Mouse (Mus musculus) liver, embryonic 14.5 days (tissue): ENCODE measurements around the gene 4933417A18Rik. TPM values are rescaled to one million over a fixed set of nuclear protein-coding genes. Genes with fewer than 3 reads are reported as not detected.
"Not testable (repeated sequence)": the region's sequence is repeated elsewhere in the genome, so short reads cannot be mapped to it uniquely, and the experiment has no call there.

Experiments
- ATAC-seq: fragments of 200-750 bp; cut with Nextera tagmentation; 2 replicates; pipeline ENCODE4 v1.8.0; 2017; ENCODE audit warnings: moderate number of reproducible peaks, mild to moderate bottlenecking, moderate library complexity; ENCODE audit not compliant: insufficient read depth
- DNase-seq, 3 experiments: peaks; one replicate each; pipeline ENCODE4 v3.0.0-alpha.2; 2012 to 2013; ENCODE audit warnings: low read depth in 3 of 3, low spot score in 3 of 3
- H3K27ac ChIP-seq: fragments of 300-500 bp; sonication (generic); 2 replicates; pipeline ENCODE4 v1.5.1; 2014; ENCODE audit warnings: moderate library complexity, mild to moderate bottlenecking, control low read depth, inconsistent platforms
- H3K27me3 ChIP-seq: fragments of 300-500 bp; sonication (generic); 2 replicates; pipeline ENCODE4 v1.6.1; 2014; ENCODE audit warnings: mild to moderate bottlenecking, low read length, moderate library complexity; ENCODE audit not compliant: control insufficient read depth, insufficient read depth
- H3K36me3 ChIP-seq: fragments of 300-500 bp; sonication (generic); replicated peaks from 2 replicates; pipeline ENCODE4 v1.6.1; 2014; ENCODE audit warnings: low read depth; ENCODE audit not compliant: control insufficient read depth, insufficient read depth
- H3K4me1 ChIP-seq, 2 experiments: fragments of 200-500 bp in 1 of 2; fragments of 300-500 bp in 1 of 2; sonication (generic) in 1 of 2; replicated peaks; 2 replicates each; pipeline ENCODE4 v1.6.1; 2012 to 2014; ENCODE audit warnings: antibody characterized with exemption in 1 of 2, inconsistent platforms in 1 of 2, low read length in 1 of 2; ENCODE audit not compliant: control insufficient read depth in 2 of 2, insufficient read depth in 2 of 2
- H3K4me2 ChIP-seq: fragments of 300-500 bp; sonication (generic); 2 replicates; pipeline ENCODE4 v1.6.1; 2014; ENCODE audit warnings: low read depth, mild to moderate bottlenecking, control low read depth, moderate library complexity
- H3K4me3 ChIP-seq, 2 experiments: fragments of 200-500 bp in 1 of 2; fragments of 300-500 bp in 1 of 2; sonication (generic) in 1 of 2; 2 replicates each; pipeline ENCODE4 v1.5.1; 2012 to 2014; ENCODE audit warnings: low read depth in 2 of 2, low read length in 2 of 2, mild to moderate bottlenecking in 2 of 2, control low read depth in 1 of 2, inconsistent platforms in 1 of 2, moderate library complexity in 1 of 2; ENCODE audit not compliant: insufficient read depth in 1 of 2
- H3K9ac ChIP-seq: fragments of 300-500 bp; sonication (generic); replicated peaks from 2 replicates; pipeline ENCODE4 v1.6.1; 2014; ENCODE audit warnings: mild to moderate bottlenecking, control low read depth, moderate library complexity
- H3K9me3 ChIP-seq: fragments of 300-500 bp; sonication (generic); 2 replicates; pipeline ENCODE4 v1.6.1; 2016; ENCODE audit warnings: low read length, mixed read lengths; ENCODE audit not compliant: control insufficient read depth
- CTCF ChIP-seq: IDR thresholded peaks from 2 replicates; pipeline ENCODE4 v1.5.1; 2016; ENCODE audit warnings: antibody characterized with exemption, low read depth, control low read depth
- EP300 ChIP-seq: IDR thresholded peaks from 2 replicates; pipeline ENCODE4 v1.6.1; 2016; ENCODE audit warnings: antibody characterized with exemption, low read depth
- WGBS: fragments of 180-500 bp; shearing (Covaris S2); extraction: QIAGEN DNeasy Blood & Tissue Kit; methylation state at CpG from one replicate; pipeline ENCODE4 v1.1.7; 2014; ENCODE audit not compliant: insufficient replicate concordance; 5-methylcytosine and 5-hydroxymethylcytosine counted together
- polyA plus RNA-seq, 2 experiments: library from polyadenylated mRNA; depleted of rRNA in 1 of 2; stranded (reverse) in 1 of 2; unstranded in 1 of 2; fragments of >200 nt; fragmentation: Nextera tagmentation in 1 of 2; extraction: Ambion mirVana in 1 of 2; gene quantifications; 2 replicates each; pipeline versions ENCODE4 v1.2.1 to v1.2.3; 2012 to 2014

Gene 4933417A18Rik
- not detected in 2 replicates for polyA plus RNA-seq (2012; rRNA removed)
- not detected in 2 replicates for polyA plus RNA-seq (2014; fragmentation: Nextera tagmentation; extraction: Ambion mirVana)

DNA sequence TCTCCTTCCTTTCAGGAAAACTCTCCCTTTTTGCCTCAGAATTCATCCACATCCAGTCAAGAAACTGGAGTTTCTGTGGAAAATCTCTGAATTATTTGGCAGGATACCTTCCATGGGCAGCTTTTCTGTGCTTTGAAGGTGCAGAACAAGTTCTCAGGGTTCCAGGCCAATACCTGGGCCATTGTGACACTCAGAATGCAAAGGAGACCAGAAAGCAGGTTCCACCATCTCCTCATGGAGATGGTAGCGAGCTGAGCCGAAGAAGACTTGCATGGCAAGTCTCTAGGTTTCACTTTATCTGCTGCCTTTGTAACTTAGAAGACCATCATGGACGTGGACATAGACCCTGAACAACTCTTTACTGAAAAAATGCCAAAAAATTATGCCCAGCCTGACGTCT lies at the start of gene 4933417A18Rik, which contains the start of gene Fam217a:
4933417A18Rik (plus strand) TSS at position 200 of the 400 bp plus-strand sequence.
Fam217a (minus strand) TSS at position 101 of the 400 bp plus-strand sequence.
- Histone ChIP-seq H3K4me3 (no peak within 1 kb of the TSS), H3K27me3 (no peaks in the 10 kb centered on the region), H3K4me2 (no peak within 1 kb of the TSS), H3K9ac (no peak within 1 kb of the TSS), H3K4me1 (no peaks in the 10 kb centered on the region), H3K36me3 (no peaks in the 10 kb centered on the region), H3K9me3 (no peaks in the 10 kb centered on the region), H3K27ac (no peak within 1 kb of the TSS)
- ATAC-seq (no peak), DNase-seq (no peak)
- TF ChIP-seq CTCF, result no peak
- TF ChIP-seq EP300, result no peak
- whole genome bisulfite sequencing, result 50% methylated on average over 4 of the region's 4 CpGs

DNA sequence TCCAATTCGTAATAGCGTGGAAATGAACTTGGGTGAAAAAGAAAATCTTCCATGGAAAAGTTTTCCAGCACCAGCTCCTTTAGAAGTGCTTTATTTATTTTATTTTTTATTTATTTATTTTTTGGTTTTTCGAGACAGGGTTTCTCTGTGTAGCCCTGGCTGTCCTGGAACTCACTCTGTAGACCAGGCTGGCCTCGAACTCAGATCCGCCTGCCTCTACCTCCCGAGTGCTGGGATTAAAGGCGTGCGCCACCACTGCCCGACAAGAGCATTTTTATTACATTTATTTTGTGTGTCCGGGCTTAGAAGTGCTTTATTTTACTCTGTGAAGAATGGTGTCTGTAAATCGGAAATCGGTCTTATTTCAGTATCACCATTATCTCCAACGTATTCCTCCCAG lies 49.5 kb upstream of the 4933417A18Rik start:
- Histone ChIP-seq H3K9ac (peak overlapping the region; percentile 86), H3K4me1 (peaks cover 16 to 18% of the 10 kb centered on the region in 2 experiments), H3K27ac (peak overlapping the region; percentile 87), H3K4me3 (peak overlapping the region; percentile 79 to 91), H3K4me2 (peak overlapping the region; percentile 91)
- ATAC-seq, H3K27me3 ChIP-seq, H3K9me3 ChIP-seq, H3K36me3 ChIP-seq, DNase-seq: not testable (repeated sequence)
- WGBS, result 20% methylated on average over 13 of the region's 13 CpGs

DNA sequence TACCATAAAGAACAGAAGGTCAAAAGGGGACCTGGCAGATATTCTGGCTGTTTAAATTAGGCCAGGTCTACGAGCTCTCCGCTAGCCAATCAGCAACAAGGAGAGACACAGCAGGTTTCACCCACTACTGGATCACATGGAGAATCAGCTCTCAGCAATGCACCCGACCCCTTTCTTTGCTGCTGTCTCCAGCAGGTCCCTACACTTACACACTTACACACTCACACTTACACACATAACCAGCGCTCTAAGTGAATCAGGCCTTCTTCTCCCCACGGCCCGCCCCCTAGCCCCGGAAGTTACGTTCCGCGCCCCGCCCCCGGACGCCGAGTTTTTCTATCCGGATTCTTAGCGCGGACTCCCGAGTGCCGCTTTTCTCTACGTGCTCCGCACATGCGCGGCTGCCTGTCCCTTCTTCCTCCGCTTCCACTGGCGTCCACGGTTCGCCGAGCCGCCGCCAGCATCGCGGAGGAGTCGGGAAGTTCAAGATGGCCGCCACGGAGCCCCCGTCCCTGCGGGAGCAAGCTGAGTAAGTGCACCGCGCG lies 49.0 kb upstream of the 4933417A18Rik start, which contains the start of gene Prpf4b:
Prpf4b (plus strand) TSS at position 137 of the 545 bp plus-strand sequence.
- Histone ChIP-seq H3K4me3 (peak within 1 kb of the TSS; percentile 79 to 91), H3K9me3 (no peaks in the 10 kb centered on the region), H3K4me1 (peaks cover 16 to 18% of the 10 kb centered on the region in 2 experiments), H3K4me2 (peak within 1 kb of the TSS; percentile 91), H3K27ac (peak within 1 kb of the TSS; percentile 87), H3K9ac (peak within 1 kb of the TSS; percentile 86), H3K36me3 (peaks cover 3% of the 10 kb centered on the region; the same call in 1 of the 2 replicates), H3K27me3 (no peaks in the 10 kb centered on the region)
- under 1% methylated on average over 40 of the region's 40 CpGs for WGBS
- TF ChIP-seq EP300 (no peak), CTCF (no peak)
- peak; percentile 71 for ATAC-seq
- peak; percentile 79 to 86 (median 80) for DNase-seq

DNA sequence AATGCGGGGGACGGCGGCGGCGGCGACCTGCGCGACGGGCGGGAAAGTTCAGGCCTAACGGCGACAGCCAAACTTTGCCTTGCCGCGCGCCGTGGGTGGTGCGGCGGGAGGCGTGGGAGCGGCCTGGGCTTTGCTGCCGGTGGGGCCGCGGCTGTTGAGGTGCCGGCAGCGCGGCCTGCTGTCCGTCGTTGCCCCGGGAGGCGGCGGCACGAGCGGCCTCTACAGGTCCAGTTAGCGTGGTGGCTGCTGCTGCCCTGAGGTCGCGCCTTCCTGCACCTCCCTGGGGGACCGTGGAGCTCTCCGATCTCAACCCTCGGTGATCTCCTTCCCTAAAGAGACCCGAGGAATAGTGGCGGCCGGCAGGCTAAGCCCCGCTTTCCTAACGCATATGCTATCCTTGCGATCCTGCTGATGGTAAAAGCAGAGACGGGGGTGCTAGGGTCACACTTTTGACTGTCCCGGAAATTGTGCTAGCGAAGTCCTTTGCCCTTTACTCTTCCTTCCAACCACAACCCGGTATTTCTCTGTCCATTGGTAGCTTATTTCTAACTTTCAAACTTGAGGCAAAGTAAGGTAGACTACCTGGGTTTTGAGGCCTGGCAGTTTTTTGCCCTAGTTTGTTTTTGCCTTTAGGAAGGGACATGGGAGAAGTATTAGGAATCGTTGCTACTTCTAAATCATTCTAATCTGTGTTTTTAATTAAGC lies 48.3 kb upstream of the 4933417A18Rik start:
- ATAC-seq (peak; percentile 52), DNase-seq (peak in 2 of 3 experiments; percentile 47 to 57)
- Histone ChIP-seq H3K36me3 (peaks cover 3% of the 10 kb centered on the region; the same call in 1 of the 2 replicates), H3K4me2 (peak overlapping the region; percentile 91), H3K9me3 (no peaks in the 10 kb centered on the region), H3K4me1 (peaks cover 16 to 18% of the 10 kb centered on the region in 2 experiments), H3K27ac (peak overlapping the region; percentile 87), H3K4me3 (peak overlapping the region; percentile 79 to 91), H3K27me3 (no peaks in the 10 kb centered on the region), H3K9ac (peak overlapping the region; percentile 86)
- TF ChIP-seq EP300 (no peak), CTCF (peak; percentile 63)
- under 1% methylated on average over 50 of the region's 50 CpGs for WGBS

DNA sequence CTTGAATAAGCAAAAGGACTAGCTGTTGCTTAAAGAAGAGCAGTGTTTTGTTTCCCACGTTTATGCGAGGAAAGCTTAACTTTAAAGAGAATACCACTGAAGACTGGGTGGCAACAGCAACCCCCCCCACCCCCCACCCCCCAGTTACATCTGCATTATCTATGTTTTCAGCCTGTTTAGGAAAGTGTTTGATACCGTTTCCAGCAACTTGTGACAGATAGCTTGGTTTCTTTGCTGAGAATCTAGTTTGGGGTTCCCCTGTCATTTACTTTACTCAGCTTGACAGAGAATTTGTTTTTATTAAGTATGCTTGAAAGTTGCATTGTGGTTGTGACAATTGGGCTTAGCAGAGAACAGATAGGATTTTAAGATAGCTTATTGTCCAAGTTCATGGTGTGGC lies 47.7 kb upstream of the 4933417A18Rik start:
- H3K9me3 ChIP-seq, result no peaks in the 10 kb centered on the region
- peak overlapping the region; percentile 91 for H3K4me2 ChIP-seq
- DNase-seq (peak in 2 of 3 experiments; percentile 22 to 44), ATAC-seq (no peak)
- no peaks in the 10 kb centered on the region for H3K27me3 ChIP-seq
- peaks cover 7% of the 10 kb centered on the region for H3K36me3 ChIP-seq
- H3K4me1 ChIP-seq, result peaks cover 16 to 18% of the 10 kb centered on the region in 2 experiments
- H3K27ac ChIP-seq, result peak overlapping the region; percentile 87
- H3K9ac ChIP-seq, result peak overlapping the region; percentile 86
- peak overlapping the region; percentile 79 to 91 for H3K4me3 ChIP-seq
- no peak for TF ChIP-seq CTCF
- TF ChIP-seq EP300, result peak; percentile 48
- 0% methylated on average over 3 of the region's 3 CpGs for WGBS
